Mouse (Mus musculus) right cerebral cortex, postnatal 10 days (tissue): ENCODE results near the gene Cox17.
A peak's percentile ranks its signal among the peaks of the same experiment; 100 is the strongest.
"Not testable (repeated sequence)": the region's sequence is repeated elsewhere in the genome, so short reads cannot be mapped to it uniquely, and the experiment has no call there.

ENCODE experiments used
- DNase-seq, 2 experiments: peaks; one replicate each; pipeline ENCODE4 v3.0.0; 2021; ENCODE audit warnings: low spot score in 2 of 2

Gene Cox17

DNA sequence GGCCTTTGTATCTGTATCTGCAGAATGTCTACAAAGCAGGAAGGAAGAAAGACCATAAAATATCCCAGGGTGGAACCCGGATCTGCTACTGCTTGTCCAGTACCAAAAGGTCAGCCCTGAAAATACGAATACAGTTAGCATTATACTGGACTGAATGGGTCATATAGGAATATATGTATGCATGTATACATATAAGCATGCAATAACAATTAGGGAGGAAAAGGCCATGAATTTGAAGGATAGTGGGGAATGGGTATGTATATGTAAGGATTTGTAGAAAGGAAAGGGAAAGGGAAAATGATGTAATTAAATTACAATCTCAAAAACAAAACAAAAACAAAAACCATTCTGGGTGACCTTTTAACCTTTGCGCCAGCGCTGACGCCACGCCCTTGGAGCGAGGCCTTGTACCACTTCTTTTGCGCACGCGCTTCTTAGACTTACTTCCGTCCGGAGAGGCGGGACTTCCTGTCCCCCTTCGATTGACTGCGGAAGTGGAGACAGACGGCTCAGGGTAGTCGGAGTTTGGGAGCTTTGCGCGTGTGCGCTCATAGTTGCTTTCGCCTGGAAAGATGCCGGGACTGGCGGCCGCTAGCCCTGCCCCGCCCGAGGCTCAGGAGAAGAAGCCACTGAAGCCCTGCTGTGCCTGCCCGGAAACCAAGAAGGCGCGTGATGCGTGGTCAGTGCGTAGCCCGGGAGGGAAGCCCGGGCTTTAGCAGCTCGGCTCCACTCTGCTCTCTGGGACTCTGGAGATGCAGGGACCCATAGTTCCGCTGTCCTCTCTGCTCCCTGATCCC, at the start of gene Cox17, which contains the start of gene Gm21987:
Cox17 (plus strand) TSS at position 463 of the 797 bp plus-strand sequence.
Gm21987 (plus strand) TSS at position 512 of the 797 bp plus-strand sequence.
- DNase-seq, result peak; percentile 95 to 97

GRCm38 (mm10) chr16:38298410-38298809, 48.4 kb upstream of the Cox17 start:
- no peak for DNase-seq

DNA sequence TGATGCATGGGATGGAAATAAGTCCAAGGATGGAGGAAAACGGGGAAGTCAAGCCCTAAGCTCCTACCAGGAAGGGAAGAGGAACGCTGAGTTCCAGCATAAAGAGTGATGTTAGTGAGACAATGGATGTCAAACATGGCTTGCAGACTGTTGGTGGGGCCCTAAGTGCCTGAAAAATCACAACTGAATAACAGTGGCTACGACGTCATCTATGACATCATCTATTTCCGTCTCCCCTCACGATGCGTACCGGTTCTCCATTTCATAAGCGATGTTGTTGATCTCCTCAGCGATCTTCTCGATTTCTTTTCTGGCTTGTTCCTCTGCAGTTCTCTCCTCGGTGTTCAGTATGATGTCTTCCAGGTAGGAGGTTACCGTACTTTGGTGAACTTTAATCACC, 44.4 kb upstream of the Cox17 start:
- DNase-seq, result no peak

GRCm38 (mm10) chr16:38304460-38305194, 42.2 kb upstream of the Cox17 start:
- no peak for DNase-seq

GRCm38 (mm10) chr16:38306571-38307220, 40.1 kb upstream of the Cox17 start:
- no peak for DNase-seq

DNA sequence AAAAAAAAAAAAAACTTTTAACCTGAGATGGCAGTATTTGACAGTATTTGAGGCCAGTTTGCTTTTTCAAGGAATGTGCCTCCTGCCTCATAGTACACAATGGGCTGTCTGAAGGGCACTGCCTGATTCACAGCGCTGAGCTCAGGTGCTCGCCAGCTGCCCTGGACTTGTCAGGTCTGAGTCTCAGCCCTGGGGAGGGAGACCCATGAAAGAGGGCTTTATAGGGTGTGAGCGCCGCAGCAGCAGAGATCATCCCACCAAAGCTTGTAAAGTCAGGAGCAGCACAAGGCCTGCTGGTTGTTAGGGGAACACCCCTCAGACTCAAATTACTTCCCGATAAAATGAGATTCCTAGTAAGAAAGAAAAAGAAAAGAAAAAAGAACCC, 39.6 kb upstream of the Cox17 start:
- DNase-seq, result no peak

DNA sequence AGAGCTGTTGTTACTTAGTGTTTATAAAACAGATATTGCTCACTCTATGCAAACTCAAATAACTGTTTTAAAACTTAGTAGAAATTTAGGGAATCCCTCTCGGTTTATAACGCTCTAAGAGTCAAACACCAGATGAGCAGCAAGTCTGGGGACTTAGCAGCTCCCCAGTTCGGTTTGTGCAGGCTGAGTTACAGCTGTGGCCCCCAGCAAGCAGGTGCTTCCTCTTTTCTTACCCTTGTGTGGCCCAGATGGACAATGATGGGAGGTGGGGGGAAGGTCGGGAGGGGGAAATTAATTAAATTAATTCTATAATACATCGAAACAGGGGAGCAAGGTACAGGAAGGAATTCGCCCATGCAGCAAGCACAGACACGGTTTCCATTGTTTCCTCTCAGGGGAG, 39.1 kb upstream of the Cox17 start:
- no peak for DNase-seq

GRCm38 (mm10) chr16:38308195-38308594, 38.6 kb upstream of the Cox17 start:
- no peak for DNase-seq

- no peak for DNase-seq
Observed at GRCm38 (mm10) chr16:38318492-38318891, 28.3 kb upstream of the Cox17 start.

DNA sequence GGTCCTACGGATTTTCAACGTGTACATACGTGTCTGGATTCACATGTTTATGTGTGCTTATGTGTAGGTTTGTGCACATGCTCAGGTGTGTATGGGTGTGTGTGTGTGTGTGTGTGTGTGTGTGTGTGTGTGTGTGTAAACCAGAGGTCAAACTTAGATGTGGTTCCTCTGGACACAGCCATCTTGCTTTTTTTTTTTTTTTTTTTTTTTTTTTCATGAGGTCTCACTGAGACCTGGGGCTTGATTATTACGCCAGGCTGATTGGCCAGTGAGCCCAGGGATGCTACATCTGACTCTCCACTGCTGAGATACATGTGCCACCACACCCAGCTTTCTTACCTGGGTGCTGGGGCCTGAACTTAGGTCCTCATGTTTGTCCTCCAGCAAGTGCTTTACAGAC, 27.7 kb upstream of the Cox17 start:
- no peak for DNase-seq

- peak; percentile 82 for DNase-seq
Observed at GRCm38 (mm10) chr16:38321452-38321935, 25.3 kb upstream of the Cox17 start.

DNA sequence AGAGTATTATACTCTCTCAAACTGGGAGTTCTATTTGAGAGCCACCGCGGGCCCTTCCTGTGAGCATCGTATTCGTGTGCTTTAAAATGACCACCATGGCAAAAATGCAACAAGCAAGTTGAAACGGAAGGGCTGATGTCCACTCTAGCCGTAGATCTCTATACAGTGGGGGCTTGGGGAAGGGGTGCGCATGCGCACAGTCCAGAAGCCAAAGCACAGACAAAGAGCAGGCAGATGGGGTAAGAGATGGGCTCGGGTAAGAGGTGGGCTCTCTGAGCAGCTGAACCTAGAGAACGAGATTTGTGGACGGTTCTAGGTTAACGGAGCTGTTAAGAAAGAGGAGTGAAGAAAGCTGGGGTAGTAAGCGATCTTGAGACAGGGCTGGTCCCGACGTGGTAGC, 22.5 kb upstream of the Cox17 start:
- DNase-seq, result no peak

DNA sequence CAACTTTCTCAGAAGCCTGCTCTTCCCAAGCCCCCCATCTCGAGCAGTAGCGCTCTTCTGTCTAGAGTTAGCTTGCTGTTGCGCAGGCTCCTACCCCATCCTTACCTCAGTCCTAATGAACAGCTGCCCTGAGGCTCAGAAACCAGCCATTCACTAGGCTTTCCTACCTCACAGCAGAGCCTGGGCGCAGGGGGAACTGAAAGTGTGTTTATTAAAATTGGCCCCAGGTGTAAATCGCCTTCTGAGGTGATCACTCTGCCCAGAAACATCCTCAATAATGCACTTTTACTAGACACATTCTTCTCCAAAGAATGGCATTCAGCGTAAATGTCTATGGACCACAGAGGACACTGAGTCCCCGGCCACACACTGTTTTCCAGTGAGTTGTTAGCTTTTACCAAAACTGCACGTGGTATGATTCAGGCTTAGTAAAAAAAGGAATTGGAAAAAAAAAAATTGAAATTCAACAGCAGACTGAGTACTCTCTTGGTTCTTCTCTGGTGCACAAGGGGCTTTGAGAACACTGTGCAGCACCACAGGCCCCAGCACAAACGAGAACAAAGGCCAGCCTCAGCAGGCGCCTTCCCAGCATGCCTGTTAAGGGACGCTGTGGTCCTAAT, 19.9 kb upstream of the Cox17 start:
- DNase-seq, result no peak

- DNase-seq, result no peak
Observed at GRCm38 (mm10) chr16:38329340-38329739, 17.5 kb upstream of the Cox17 start.

GRCm38 (mm10) chr16:38334431-38334830, 12.4 kb upstream of the Cox17 start:
- no peak for DNase-seq

DNA sequence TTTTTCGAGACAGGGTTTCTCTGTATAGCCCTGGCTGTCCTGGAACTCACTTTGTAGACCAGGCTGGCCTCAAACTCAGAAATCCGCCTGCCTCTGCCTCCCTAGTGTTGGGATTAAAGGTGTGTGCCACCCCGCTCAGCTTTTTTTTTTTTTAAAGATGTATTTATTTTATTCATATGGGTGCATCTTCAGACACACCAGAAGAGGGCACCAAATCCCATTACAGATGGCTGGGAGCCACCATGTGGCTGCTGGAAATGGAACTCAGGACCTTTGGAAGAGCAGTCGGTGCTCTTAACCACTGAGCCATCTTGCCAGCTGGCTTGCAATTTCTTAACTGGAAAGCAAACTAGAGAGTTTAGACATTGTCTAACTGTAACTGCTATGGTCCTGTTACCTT, 8.7 kb upstream of the Cox17 start:
- DNase-seq, result not testable (repeated sequence)

GRCm38 (mm10) chr16:38341396-38342324, 5.1 kb upstream of the Cox17 start, which contains the start of gene Maats1:
Gene Maats1 (minus strand): TSS chr16:38342143.
- peak; percentile 83 to 86 for DNase-seq

DNA sequence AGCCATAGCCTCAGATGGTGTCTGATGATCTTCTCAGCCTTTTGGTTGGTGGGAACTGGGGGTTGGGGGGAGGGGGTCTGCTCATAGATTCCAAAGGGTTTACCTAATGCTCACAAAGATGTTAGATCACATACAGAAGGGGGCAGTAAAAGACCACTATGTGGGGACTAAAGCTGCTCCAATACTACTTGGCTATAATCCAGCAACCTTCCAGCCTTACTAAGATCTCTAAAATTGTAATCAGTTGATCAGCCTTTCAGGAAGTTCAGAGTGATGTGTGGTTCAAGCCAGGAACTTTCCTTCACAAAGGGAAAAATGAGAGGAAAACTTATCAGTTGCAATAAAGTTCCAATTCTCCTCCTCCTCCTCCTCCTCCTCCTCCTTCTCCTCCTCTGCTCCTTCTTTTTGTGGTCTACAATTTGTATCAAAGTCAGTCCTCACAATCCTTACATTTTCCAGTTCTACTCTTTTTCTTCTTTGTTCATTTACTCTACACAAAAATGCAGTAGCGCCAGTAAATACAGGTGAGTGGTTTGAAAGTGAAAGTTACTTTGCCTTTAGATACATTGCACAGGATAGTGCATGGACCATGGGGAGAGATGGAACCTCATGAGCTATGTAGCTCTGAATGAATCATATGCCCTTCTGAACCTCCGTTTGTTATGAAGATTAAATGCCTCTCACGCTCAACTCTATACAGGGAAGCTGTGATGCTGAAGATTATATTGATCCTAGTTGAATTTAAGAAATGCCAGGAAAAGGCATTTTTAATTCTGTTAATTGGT, 1.7 kb upstream of the Cox17 start:
- no peak for DNase-seq

DNA sequence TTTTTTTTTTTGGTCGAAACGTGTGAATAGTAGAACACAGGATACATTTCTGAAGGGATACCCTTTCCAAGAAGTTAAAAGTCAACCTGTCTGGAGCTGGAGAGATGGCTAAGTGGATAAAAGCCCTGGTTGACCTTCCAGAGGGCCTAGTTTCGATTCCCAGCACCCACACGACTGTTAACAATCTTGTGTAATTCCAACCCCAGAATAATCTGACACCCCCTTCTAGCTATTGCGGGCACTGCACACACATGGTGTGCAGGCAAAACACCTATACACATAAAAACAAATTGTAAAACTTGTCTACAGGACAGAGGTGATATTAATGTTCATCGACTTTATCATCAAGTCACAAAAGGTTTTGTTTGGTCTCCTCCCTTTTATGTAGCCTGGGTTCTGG, 797 bp downstream of the Cox17 start:
- no peak for DNase-seq

DNA sequence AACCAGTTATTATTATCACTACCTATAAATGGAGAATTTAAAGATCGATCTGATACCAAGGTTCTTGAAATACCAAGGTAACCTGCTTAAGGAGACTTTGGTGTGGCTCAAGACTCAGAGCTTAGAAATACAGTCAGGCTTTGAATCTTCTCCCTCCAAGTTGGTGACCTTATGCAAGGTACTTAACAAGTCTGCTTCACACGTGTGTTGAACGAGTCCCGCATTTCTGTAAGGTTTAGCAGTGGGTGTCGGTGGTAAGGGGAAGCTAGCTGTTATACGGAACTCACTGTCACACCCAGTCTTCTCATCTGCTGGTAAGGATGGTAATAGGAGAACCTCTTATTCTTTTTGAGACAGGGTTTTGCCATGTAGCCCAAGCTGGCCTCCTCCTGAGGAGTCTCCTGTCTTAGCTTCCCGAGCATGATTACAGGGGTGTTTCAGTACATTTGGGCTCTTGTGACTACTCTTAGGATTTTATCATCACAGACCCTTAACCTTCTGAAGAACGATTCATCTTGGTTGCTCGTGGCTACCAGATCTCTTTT, 1.5 kb downstream of the Cox17 start:
- no peak for DNase-seq
